Mouse (Mus musculus) liver, postnatal 0 days (tissue): ENCODE data around the gene Sod3. TPM values are rescaled to one million over a fixed set of nuclear protein-coding genes. Genes with fewer than 3 reads are reported as not detected.

ENCODE experiments used
- ATAC-seq: fragments of 200-750 bp; cut with Nextera tagmentation; 2 replicates; pipeline ENCODE4 v1.8.0; 2017; ENCODE audit warnings: mild to moderate bottlenecking, moderate library complexity
- DNase-seq: peaks from one replicate; pipeline ENCODE4 v3.0.0-alpha.2; 2016
- H3K27ac ChIP-seq: fragments of 300-500 bp; sonication (generic); 2 replicates; pipeline ENCODE4 v1.5.1; 2014; ENCODE audit warnings: antibody characterized with exemption, moderate library complexity, mild to moderate bottlenecking, low read depth
- H3K27me3 ChIP-seq: fragments of 300-500 bp; sonication (generic); 2 replicates; pipeline ENCODE4 v1.6.1; 2014; ENCODE audit warnings: low read length, control low read depth, mixed read lengths; ENCODE audit not compliant: insufficient read depth
- H3K36me3 ChIP-seq: fragments of 300-500 bp; sonication (generic); replicated peaks from 2 replicates; pipeline ENCODE4 v1.6.1; 2014; ENCODE audit warnings: mild to moderate bottlenecking, control low read depth, low read length, moderate library complexity, mixed read lengths; ENCODE audit not compliant: insufficient read depth
- H3K4me1 ChIP-seq: fragments of 300-500 bp; sonication (generic); 2 replicates; pipeline ENCODE4 v1.6.1; 2014; ENCODE audit warnings: antibody characterized with exemption, mild to moderate bottlenecking, control low read depth; ENCODE audit not compliant: insufficient read depth
- H3K4me2 ChIP-seq: fragments of 300-500 bp; sonication (generic); 2 replicates; pipeline ENCODE4 v1.6.1; 2014; ENCODE audit warnings: low read depth, mild to moderate bottlenecking, low read length, moderate library complexity, mixed read lengths
- H3K4me3 ChIP-seq: fragments of 300-500 bp; sonication (generic); 2 replicates; pipeline ENCODE4 v1.5.1; 2014; ENCODE audit warnings: low read depth, low read length
- H3K9ac ChIP-seq: fragments of 300-500 bp; sonication (generic); replicated peaks from 2 replicates; pipeline ENCODE4 v1.6.1; 2014; ENCODE audit warnings: mild to moderate bottlenecking, moderate library complexity
- H3K9me3 ChIP-seq: fragments of 300-500 bp; sonication (generic); 2 replicates; pipeline ENCODE4 v1.6.1; 2016; ENCODE audit warnings: mild to moderate bottlenecking, control low read depth, low read length, mixed read lengths
- CTCF ChIP-seq: sonication (generic); IDR thresholded peaks from 2 replicates; pipeline ENCODE4 v1.5.1; 2016; ENCODE audit warnings: antibody characterized with exemption, low read depth
- EP300 ChIP-seq: IDR thresholded peaks from 2 replicates; pipeline ENCODE4 v1.6.1; 2016; ENCODE audit warnings: antibody characterized with exemption, low read depth, mild to moderate bottlenecking
- WGBS: fragments of 180-500 bp; shearing (Covaris S2); extraction: QIAGEN DNeasy Blood & Tissue Kit; methylation state at CpG from one replicate; pipeline ENCODE4 v1.1.7; 2014; ENCODE audit not compliant: insufficient replicate concordance; 5-methylcytosine and 5-hydroxymethylcytosine counted together
- polyA plus RNA-seq: library from polyadenylated mRNA; unstranded; fragments of >200 nt; fragmentation: Nextera tagmentation; extraction: Ambion mirVana; gene quantifications from 2 replicates; pipeline ENCODE4 v1.2.1, GENCODE M21; 2015

Gene Sod3
- polyA plus RNA-seq, 1 experiment from 2014 or later: 23.0 TPM

DNA sequence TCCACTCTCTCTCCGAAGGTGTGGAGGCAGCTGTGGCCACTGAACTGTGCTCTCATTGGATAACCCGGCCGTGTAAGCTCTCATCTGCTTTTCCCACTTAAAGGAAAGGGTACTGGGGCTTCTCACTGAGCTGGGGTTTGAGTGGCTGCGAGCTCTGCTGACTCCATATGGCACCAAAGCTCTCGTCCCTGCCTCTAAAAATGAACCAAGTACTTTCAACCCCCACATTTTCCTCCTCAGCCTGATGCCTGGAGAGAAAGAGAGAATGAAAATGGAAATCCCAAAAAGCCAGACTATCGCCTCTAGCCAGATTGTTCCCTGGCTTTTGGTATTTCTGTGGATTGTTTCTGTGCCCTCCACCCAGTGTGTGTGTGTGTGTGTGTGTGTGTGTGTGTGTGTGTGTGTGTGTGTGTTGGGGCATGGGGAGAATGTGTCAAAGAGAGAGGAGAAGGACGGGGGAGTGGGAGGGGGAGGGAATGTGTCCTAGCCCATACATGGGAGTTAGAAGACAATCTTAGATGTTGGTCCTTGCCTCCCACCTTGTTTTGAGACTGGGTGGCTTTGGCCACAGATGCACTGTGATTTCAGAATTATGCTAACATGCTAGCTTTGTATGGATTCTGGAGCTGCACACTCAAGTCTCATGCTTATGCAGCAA, 24.6 kb downstream of the Sod3 start:
- TF ChIP-seq EP300: no peak
- TF ChIP-seq CTCF: no peak
- no peak overlapping the region for H3K9ac ChIP-seq
- no peaks in the 10 kb centered on the region for H3K27me3 ChIP-seq
- H3K36me3 ChIP-seq: no peaks in the 10 kb centered on the region
- DNase-seq: no peak
- H3K9me3 ChIP-seq: no peaks in the 10 kb centered on the region
- H3K4me1 ChIP-seq: no peaks in the 10 kb centered on the region
- WGBS: 73% methylated on average over 7 of the region's 7 CpGs
- no peak overlapping the region for H3K4me3 ChIP-seq
- H3K27ac ChIP-seq: no peak overlapping the region
- no peak overlapping the region for H3K4me2 ChIP-seq
- no peak for ATAC-seq

DNA sequence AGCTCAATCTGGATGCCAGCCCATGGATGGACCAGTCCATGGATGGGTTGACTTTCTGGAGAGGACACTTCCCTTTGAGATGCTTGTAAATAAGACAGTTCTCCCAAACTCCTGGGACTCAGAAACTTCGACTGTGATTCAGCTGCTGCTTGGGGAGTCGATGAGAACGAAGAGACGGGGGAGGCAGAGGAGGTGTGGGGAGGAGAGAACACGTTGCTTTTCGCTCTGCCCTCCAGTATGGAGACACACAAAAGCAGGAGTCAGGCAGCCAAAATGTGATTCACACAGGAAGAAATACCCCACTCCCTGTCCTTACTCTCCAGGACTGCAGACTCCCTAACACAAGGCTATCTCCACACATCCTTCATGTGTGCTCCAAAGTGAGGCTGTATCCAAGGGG, 26.8 kb downstream of the Sod3 start:
- Histone ChIP-seq H3K9ac (no peak overlapping the region), H3K4me1 (no peaks in the 10 kb centered on the region), H3K4me2 (no peak overlapping the region), H3K36me3 (no peaks in the 10 kb centered on the region), H3K9me3 (no peaks in the 10 kb centered on the region), H3K27ac (no peak overlapping the region), H3K27me3 (no peaks in the 10 kb centered on the region), H3K4me3 (no peak overlapping the region)
- DNase-seq (no peak), ATAC-seq (no peak)
- 76% methylated on average over 6 of the region's 6 CpGs for WGBS
- TF ChIP-seq CTCF (no peak), EP300 (no peak)

DNA sequence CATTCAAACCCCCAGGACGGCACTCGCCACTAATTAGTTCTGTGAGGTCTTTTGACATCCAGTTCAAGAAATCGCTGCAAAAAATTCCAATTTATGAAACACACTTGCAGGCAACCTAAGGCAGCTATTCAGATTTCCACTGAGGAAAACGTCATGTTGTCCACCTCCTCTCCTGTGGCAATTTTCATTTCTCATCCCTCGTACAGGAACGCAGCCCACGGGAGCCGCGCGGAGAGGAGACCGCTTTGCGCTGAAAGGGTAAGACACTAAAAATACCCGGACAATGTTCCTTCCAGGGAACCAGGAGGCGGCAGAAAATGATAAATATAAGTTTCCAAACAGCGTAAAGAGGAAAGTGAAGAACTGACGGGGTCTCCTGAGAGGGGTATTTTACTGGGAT, 27.9 kb downstream of the Sod3 start:
- no peak overlapping the region for H3K27ac ChIP-seq
- H3K4me2 ChIP-seq: no peak overlapping the region
- H3K36me3 ChIP-seq: no peaks in the 10 kb centered on the region
- H3K4me3 ChIP-seq: no peak overlapping the region
- no peaks in the 10 kb centered on the region for H3K27me3 ChIP-seq
- H3K9me3 ChIP-seq: no peaks in the 10 kb centered on the region
- ATAC-seq (no peak), DNase-seq (no peak)
- no peak for TF ChIP-seq CTCF
- TF ChIP-seq EP300: no peak
- no peaks in the 10 kb centered on the region for H3K4me1 ChIP-seq
- no peak overlapping the region for H3K9ac ChIP-seq
- WGBS: 76% methylated on average over 16 of the region's 16 CpGs

DNA sequence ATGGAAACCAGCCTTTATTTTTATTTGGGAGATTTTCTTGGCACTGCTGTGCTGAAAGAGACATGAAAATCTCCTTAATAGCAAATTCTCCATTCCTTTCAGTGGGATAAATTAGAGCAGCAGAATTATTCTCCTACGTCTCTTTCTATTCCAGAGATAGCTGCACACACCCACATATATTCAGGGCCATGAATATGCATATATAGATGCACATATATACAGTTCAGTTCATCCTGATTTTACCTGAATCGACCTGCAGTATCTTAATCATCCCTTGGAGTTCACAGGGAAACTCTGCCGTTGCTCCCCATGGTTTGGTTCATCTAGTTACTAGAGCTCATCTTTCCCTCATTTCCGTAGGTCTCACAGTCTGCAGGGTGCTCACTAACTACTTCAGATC, 30.2 kb downstream of the Sod3 start:
- no peak overlapping the region for H3K4me2 ChIP-seq
- TF ChIP-seq EP300 (no peak), CTCF (no peak)
- ATAC-seq (no peak), DNase-seq (no peak)
- no peaks in the 10 kb centered on the region for H3K36me3 ChIP-seq
- H3K9me3 ChIP-seq: no peaks in the 10 kb centered on the region
- no peak overlapping the region for H3K4me3 ChIP-seq
- 77% methylated on average over 4 of the region's 4 CpGs for WGBS
- H3K27ac ChIP-seq: no peak overlapping the region
- no peaks in the 10 kb centered on the region for H3K27me3 ChIP-seq
- H3K4me1 ChIP-seq: no peaks in the 10 kb centered on the region
- no peak overlapping the region for H3K9ac ChIP-seq

DNA sequence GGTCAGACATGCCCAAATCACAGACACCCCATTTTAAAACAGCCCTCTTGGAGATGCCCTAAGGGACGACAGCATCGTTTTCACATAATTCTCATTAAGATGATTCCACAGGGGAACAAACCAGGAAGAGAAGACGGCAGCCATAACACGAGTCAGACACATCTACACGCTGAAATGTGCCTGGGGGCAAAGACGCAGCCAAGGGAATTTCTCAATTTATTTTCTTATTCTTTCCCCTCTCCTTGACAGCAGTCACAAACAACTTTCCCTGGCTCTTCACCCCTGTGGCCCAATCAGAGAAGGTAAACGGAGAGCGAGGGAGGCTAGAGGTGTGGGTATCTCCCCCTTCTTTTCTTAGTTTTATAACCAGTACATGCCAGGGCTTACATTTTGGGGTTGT, 40.8 kb downstream of the Sod3 start:
- no peak overlapping the region for H3K4me3 ChIP-seq
- no peaks in the 10 kb centered on the region for H3K27me3 ChIP-seq
- H3K9me3 ChIP-seq: no peaks in the 10 kb centered on the region
- H3K36me3 ChIP-seq: no peaks in the 10 kb centered on the region
- ATAC-seq: no peak
- 81% methylated on average over 8 of the region's 8 CpGs for WGBS
- no peak for DNase-seq
- H3K4me2 ChIP-seq: no peak overlapping the region
- H3K4me1 ChIP-seq: no peaks in the 10 kb centered on the region
- H3K27ac ChIP-seq: no peak overlapping the region
- H3K9ac ChIP-seq: no peak overlapping the region
- TF ChIP-seq CTCF (no peak), EP300 (no peak)

DNA sequence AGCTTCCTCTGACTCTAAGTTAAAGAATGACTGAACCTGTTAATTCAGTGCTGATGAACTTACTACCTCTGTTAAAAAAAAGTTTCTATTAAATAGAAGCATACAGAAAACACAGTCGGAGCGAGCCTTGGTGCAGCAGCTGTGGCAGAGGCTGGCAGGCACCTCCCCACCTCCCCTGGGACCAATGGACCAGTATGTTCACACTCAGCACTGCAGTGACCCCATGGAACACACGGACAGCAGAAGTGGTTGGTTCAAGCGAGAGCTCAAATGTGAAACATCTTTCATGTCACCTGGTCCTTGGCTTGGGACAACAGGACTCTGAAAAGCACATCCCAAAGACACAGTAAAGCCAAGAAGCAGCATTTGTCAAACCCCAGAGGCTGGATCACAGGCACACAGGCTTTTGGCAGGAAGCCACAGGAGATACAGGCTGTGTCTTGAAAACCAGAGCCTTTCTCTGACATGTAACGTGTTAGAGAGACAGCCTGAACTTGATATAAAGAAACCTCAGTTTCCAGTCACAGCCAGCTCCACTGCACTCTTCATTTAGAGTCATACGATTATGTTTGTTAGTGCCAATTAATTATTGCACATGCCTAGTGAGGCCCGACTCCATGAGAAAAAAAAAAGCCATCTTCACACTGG, 45.2 kb downstream of the Sod3 start:
- no peaks in the 10 kb centered on the region for H3K36me3 ChIP-seq
- no peak for TF ChIP-seq EP300
- no peak for TF ChIP-seq CTCF
- H3K4me2 ChIP-seq: no peak overlapping the region
- no peak overlapping the region for H3K27ac ChIP-seq
- H3K4me3 ChIP-seq: no peak overlapping the region
- H3K9ac ChIP-seq: no peak overlapping the region
- no peaks in the 10 kb centered on the region for H3K4me1 ChIP-seq
- no peak for ATAC-seq
- DNase-seq: no peak
- 62% methylated on average over 7 of the region's 7 CpGs for WGBS
- no peaks in the 10 kb centered on the region for H3K9me3 ChIP-seq
- no peaks in the 10 kb centered on the region for H3K27me3 ChIP-seq
